Mouse (Mus musculus): Measurements from ENCODE around the gene Nf2.

Gene Nf2

GRCm38 (mm10) chr11:4789691-4790090 is 59.6 kb downstream of the Nf2 start:
- DNase-seq, result no peak

- no peak for DNase-seq
These were observed 64.7 kb downstream of the Nf2 start for GRCm38 (mm10) chr11:4784629-4785142.

- DNase-seq, result no peak
These were observed 66.2 kb downstream of the Nf2 start for GRCm38 (mm10) chr11:4783116-4783515.

- DNase-seq, result no peak
These were observed 68.4 kb downstream of the Nf2 start for GRCm38 (mm10) chr11:4780927-4781326.

- no peak for DNase-seq
These were observed 76.4 kb downstream of the Nf2 start for GRCm38 (mm10) chr11:4772925-4773324.

GRCm38 (mm10) chr11:4771756-4772155 is 77.6 kb downstream of the Nf2 start:
- DNase-seq, result peak; percentile 92

- no peak for DNase-seq
These were observed 79.5 kb downstream of the Nf2 start for GRCm38 (mm10) chr11:4769881-4770280.

GRCm38 (mm10) chr11:4769293-4769692 is 80.0 kb downstream of the Nf2 start:
- no peak for DNase-seq

GRCm38 (mm10) chr11:4768399-4768798 is 80.9 kb downstream of the Nf2 start:
- no peak for DNase-seq

- no peak for DNase-seq
These were observed 84.9 kb downstream of the Nf2 start for GRCm38 (mm10) chr11:4764476-4764875.

- DNase-seq, result no peak
These were observed 85.7 kb downstream of the Nf2 start for GRCm38 (mm10) chr11:4763631-4764030.

GRCm38 (mm10) chr11:4762511-4762910 is 86.8 kb downstream of the Nf2 start:
- DNase-seq, result no peak

GRCm38 (mm10) chr11:4761991-4762390 is 87.3 kb downstream of the Nf2 start:
- no peak for DNase-seq

GRCm38 (mm10) chr11:4760438-4760837 is 88.9 kb downstream of the Nf2 start:
- peak; percentile 95 for DNase-seq

GRCm38 (mm10) chr11:4757789-4758158 is 91.6 kb downstream of the Nf2 start:
- DNase-seq, result no peak

- DNase-seq, result no peak
These were observed 92.2 kb downstream of the Nf2 start for GRCm38 (mm10) chr11:4756984-4757788.

GRCm38 (mm10) chr11:4756460-4756859 is 92.9 kb downstream of the Nf2 start:
- DNase-seq, result no peak

GRCm38 (mm10) chr11:4754867-4755266 is 94.5 kb downstream of the Nf2 start:
- no peak for DNase-seq

- DNase-seq, result no peak
These were observed 95.3 kb downstream of the Nf2 start for GRCm38 (mm10) chr11:4754036-4754435.

GRCm38 (mm10) chr11:4752836-4753235 is 96.5 kb downstream of the Nf2 start:
- no peak for DNase-seq

GRCm38 (mm10) chr11:4750263-4750662 is 99.1 kb downstream of the Nf2 start:
- DNase-seq, result no peak

- no peak for DNase-seq
These were observed 102.1 kb downstream of the Nf2 start for GRCm38 (mm10) chr11:4747285-4747684.

- DNase-seq, result no peak
These were observed 102.6 kb downstream of the Nf2 start, which contains the start of gene Cabp7 for GRCm38 (mm10) chr11:4746733-4747132. TSS of gene Cabp7 (minus strand) at chr11:4746778.

- DNase-seq, result no peak
These were observed 103.4 kb downstream of the Nf2 start for GRCm38 (mm10) chr11:4745969-4746368.

GRCm38 (mm10) chr11:4744691-4745090 is 104.6 kb downstream of the Nf2 start:
- DNase-seq, result peak; percentile 89

Data from heart, adult 11 months (tissue).